Mouse (Mus musculus): ENCODE results near the gene Ptpn6. TPM values are rescaled to one million over a fixed set of nuclear protein-coding genes. Genes with fewer than 3 reads are reported as not detected.

The Ptpn6 gene
- 9.2 and 13.9 TPM in 2 replicates for polyA plus RNA-seq (2015; fragmentation: Nextera tagmentation; extraction: Ambion mirVana)

DNA sequence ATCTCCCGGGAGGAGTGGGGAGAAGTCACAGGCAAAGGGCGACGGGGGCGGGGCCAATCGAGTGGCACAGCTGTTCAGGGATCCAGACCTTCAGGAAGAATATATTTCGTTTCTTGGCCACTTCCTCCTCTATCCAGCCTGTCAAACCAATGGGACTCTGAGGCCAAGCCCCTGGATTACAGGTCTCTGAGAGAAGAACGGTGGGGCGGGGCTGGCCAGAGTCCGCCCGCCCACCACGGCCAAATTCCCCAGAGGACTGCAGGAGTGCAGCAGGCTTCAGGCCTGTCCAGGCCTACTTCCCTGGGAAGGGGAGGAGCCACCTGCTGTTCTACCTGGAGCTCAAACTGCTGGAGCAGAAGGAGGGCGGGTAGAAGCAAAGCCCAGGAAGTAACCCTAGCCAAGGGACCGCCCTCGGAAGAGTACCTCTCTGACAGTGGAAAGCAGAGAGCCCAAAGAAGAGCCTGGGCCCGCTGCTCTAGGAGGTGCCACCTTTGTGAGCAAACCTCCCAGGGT is at the start of gene Ptpn6:
Gene Ptpn6, minus strand, starts transcription at position 204 of the 513 bp plus-strand sequence.
- Histone ChIP-seq H3K27me3 (no peaks in the 10 kb centered on the region), H3K36me3 (peaks cover 20% of the 10 kb centered on the region), H3K9ac (peak within 1 kb of the TSS; percentile 51; the same call in 1 of the 2 replicates), H3K4me1 (peaks cover 28% of the 10 kb centered on the region), H3K27ac (peak within 1 kb of the TSS; percentile 55), H3K9me3 (no peaks in the 10 kb centered on the region), H3K4me3 (no peak within 1 kb of the TSS), H3K4me2 (peak within 1 kb of the TSS; percentile 78)
- ATAC-seq (ENCODE audit: insufficient number of reproducible peaks, insufficient read depth, low FRiP score, low TSS enrichment, low read depth), result peak; percentile 27; the same call in 1 of the 2 replicates
- WGBS, result 22% methylated on average over 15 of the region's 15 CpGs

DNA sequence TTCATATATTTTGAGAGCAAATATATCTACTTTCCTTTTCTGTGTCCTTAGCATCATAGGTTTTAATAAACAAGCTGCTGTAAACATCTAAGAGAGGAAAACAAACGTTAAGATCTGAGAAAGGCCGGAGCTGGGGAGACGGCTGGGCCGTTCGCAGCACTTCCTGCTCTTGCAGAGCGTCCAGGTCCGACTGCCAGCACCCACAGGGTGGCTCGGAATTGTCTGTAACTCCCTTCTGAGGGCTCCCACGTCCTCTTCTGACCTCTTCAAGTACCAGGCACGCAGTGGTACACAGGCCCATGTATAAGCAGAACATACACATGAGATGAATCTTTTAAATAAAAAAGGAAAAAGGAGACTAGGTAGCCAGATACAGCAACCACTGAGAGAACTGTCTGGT is 49.2 kb upstream of the Ptpn6 start:
- peaks cover 9% of the 10 kb centered on the region; the same call in 1 of the 2 replicates for H3K4me1 ChIP-seq
- no peak overlapping the region for H3K9ac ChIP-seq
- no peaks in the 10 kb centered on the region for H3K27me3 ChIP-seq
- H3K27ac ChIP-seq, result no peak overlapping the region
- 81% methylated on average over 10 of the region's 10 CpGs for WGBS
- ATAC-seq (ENCODE audit: insufficient number of reproducible peaks, insufficient read depth, low FRiP score, low TSS enrichment, low read depth), result no peak
- no peaks in the 10 kb centered on the region for H3K36me3 ChIP-seq
- H3K9me3 ChIP-seq, result no peaks in the 10 kb centered on the region
- no peak overlapping the region for H3K4me2 ChIP-seq
- no peak overlapping the region for H3K4me3 ChIP-seq

DNA sequence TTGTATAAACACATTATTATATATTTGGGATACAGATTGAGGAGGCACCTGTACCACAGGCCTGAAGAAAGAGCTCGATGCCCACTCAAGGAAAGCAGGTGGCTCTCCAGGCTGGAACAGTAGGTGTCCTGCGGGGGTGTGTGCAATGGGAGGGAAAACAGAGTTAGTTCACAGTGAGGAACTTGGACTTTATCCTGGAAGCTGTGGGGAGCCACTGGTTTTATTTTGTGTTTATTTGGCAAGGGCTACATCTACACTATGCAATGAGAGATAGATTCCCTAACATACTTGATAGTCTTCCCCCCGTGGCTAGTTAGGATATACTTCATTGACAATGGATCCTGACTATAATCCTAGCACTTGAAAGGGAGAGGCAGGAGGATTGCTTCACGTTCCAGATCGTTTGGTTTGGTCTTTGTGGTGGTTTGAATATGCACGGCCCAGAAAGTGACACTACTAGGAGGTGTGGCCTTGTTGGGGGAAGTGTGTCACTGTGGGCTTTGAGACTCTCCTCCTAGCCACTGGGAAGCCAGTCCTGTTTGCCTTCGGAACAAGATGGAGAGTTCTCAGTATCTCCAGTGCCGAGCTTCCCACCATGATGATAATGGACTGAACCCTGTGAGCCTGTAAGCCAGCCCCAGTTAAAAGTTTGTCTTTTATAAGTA is 48.4 kb upstream of the Ptpn6 start:
- no peak overlapping the region for H3K4me2 ChIP-seq
- H3K4me3 ChIP-seq, result no peak overlapping the region
- 56% methylated on average over 8 of the region's 8 CpGs for WGBS
- no peak overlapping the region for H3K27ac ChIP-seq
- no peaks in the 10 kb centered on the region for H3K9me3 ChIP-seq
- no peak overlapping the region for H3K9ac ChIP-seq
- ATAC-seq (ENCODE audit: insufficient number of reproducible peaks, insufficient read depth, low FRiP score, low TSS enrichment, low read depth), result no peak
- no peaks in the 10 kb centered on the region for H3K27me3 ChIP-seq
- peaks cover 15% of the 10 kb centered on the region for H3K4me1 ChIP-seq
- H3K36me3 ChIP-seq, result no peaks in the 10 kb centered on the region

DNA sequence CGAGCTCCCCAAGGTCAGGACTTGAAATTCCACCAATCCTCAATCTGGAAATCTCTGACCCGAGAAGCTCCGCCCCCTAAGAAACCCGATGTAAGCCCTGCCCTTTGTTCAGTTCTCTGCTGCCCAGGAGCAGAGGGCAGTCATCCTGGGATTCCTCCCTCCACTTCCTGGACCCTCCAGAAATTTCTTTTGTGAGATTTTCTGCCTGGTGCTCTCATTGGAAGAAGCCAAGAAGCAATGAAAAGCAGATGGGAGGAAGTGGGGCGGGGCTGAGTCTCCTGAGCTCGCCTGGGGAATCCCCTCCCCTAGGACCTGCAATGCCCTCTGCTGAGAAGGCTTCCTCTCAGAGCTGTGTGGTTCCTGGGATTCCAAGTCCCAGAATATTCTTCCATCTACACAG is 43.9 kb upstream of the Ptpn6 start:
- Histone ChIP-seq H3K27me3 (peaks cover 14% of the 10 kb centered on the region), H3K4me3 (no peak overlapping the region), H3K36me3 (no peaks in the 10 kb centered on the region), H3K4me2 (peak overlapping the region; percentile 43), H3K4me1 (peaks cover 23% of the 10 kb centered on the region), H3K27ac (peak overlapping the region; percentile 70), H3K9me3 (no peaks in the 10 kb centered on the region), H3K9ac (peak overlapping the region; percentile 28; the same call in 1 of the 2 replicates)
- WGBS, result 11% methylated on average over 6 of the region's 6 CpGs
- no peak; the same call in 1 of the 2 replicates for ATAC-seq (ENCODE audit: insufficient number of reproducible peaks, insufficient read depth, low FRiP score, low TSS enrichment, low read depth)

DNA sequence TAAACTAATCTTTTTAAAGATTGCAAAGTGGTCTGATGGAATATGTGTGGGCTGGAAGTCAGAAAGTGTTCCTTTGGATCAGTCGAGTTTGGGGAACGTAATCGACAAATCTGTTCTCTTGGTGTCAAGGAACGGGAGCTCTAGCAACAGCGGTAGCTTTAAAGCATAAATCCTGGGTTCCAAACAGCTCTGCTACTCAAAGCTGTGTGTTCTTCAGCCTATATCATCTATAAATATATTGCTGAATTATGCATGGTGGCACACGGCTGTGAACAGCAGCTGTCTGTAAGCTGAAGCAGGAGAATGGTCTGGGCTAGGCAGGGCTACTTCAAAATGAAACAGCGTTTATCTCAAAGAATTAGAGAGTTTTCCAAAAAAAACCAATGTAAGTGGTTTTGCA is 42.4 kb upstream of the Ptpn6 start:
- Histone ChIP-seq H3K27ac (no peak overlapping the region), H3K9me3 (no peaks in the 10 kb centered on the region), H3K27me3 (peaks cover 14% of the 10 kb centered on the region), H3K36me3 (no peaks in the 10 kb centered on the region), H3K4me3 (no peak overlapping the region), H3K4me2 (no peak overlapping the region), H3K4me1 (peaks cover 23% of the 10 kb centered on the region), H3K9ac (no peak overlapping the region)
- 83% methylated on average over 7 of the region's 7 CpGs for WGBS
- no peak for ATAC-seq (ENCODE audit: insufficient number of reproducible peaks, insufficient read depth, low FRiP score, low TSS enrichment, low read depth)

DNA sequence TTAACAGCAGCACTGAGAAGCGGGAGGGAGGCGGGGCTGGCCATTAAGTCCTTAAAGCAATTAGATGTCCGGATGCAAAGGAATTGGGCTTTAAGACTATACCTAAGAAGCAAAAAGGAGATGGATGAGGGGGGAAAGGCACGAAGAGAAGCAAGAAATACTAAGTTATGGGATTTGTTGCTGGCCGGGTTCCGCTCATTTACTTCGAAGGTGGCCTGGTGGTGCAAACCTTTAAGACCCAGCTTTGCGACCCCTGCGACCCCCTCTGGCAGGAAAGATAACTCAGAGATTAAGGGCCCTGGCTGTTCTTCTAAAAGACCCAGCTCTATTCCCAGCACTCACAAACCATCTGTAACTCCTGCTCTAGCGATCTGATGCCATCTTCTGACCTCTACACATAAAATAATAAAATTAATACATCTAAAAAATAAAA is 41.5 kb upstream of the Ptpn6 start:
- Histone ChIP-seq H3K4me3 (peak overlapping the region; percentile 40), H3K27ac (peak overlapping the region; percentile 28; the same call in 1 of the 2 replicates), H3K36me3 (no peaks in the 10 kb centered on the region), H3K9ac (peak overlapping the region; percentile 58), H3K4me1 (peaks cover 23% of the 10 kb centered on the region), H3K27me3 (peaks cover 14% of the 10 kb centered on the region), H3K9me3 (no peaks in the 10 kb centered on the region), H3K4me2 (peak overlapping the region; percentile 69)
- WGBS, result 6% methylated on average over 10 of the region's 10 CpGs
- no peak for ATAC-seq (ENCODE audit: insufficient number of reproducible peaks, insufficient read depth, low FRiP score, low TSS enrichment, low read depth)

DNA sequence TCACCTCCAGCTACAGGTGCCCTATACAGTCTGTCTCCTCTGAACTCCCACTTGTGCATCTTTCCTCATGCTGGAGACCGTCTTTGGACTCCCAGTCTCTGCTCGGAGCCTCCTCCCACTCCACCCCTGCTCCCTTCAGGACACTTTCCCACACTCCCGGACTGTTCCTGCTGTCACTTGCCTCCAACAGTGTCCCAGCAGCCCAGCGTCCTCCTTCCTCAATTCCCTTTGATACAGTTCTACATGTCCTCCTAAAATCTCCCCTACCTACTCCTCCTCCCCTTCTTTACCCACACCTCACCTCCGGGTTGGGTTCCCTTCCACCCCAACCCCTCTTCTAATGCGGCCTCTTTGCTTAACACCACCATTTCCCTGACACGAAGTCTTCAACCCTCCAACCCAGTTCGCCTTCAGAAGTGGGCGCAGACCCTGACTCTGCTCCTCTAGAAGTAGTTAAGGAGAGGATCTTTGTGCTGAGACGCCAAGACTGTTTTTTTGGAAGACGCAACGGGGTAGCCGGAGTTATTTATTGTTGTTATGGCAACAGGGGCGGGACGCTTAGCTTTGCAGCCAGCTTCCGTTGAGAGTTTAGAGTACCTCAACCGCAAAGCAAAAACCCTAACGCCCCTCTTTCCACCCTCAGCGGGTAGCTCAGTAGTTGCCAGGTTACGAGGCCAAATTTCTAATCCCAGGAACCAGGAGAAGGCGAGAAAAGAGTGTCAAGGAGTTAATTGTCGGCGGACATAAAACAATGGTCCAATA is 40.9 kb upstream of the Ptpn6 start, which contains the start of gene Lrrc23:
Gene Lrrc23, minus strand, starts transcription at position 506 of the 762 bp plus-strand sequence.
- H3K9ac ChIP-seq, result peak within 1 kb of the TSS; percentile 58
- ATAC-seq (ENCODE audit: insufficient number of reproducible peaks, insufficient read depth, low FRiP score, low TSS enrichment, low read depth), result peak; percentile 46; the same call in 1 of the 2 replicates
- peak within 1 kb of the TSS; percentile 28; the same call in 1 of the 2 replicates for H3K27ac ChIP-seq

DNA sequence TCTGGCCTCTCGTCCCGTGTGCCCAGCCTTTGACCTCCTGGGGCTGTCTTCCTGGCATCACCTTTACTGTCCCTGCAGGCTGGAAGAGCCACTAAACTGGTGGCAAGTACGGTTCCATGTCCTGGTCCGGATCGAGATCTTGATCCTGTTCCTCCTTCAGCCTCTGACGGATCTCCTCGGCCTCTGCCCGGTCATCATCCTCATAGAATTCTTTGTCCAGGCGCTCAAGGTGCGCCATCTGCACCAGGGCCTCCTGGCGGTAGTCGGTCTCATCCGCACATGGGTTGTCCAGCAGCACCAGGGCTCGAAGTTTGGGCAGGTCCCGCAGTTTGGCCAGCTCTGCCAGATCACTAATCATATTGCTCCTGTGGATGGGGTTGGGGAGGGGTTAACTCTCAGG is 32.0 kb upstream of the Ptpn6 start:
- no peak overlapping the region for H3K4me3 ChIP-seq

More for the DNA sequence above, 40.9 kb upstream of the Ptpn6 start, which contains the start of gene Lrrc23:
- Histone ChIP-seq H3K4me3 (peak within 1 kb of the TSS; percentile 40), H3K4me1 (peaks cover 23% of the 10 kb centered on the region), H3K4me2 (peak within 1 kb of the TSS; percentile 69), H3K27me3 (peaks cover 14% of the 10 kb centered on the region), H3K36me3 (no peaks in the 10 kb centered on the region), H3K9me3 (no peaks in the 10 kb centered on the region)
- 3% methylated on average over 23 of the region's 23 CpGs for WGBS

DNA sequence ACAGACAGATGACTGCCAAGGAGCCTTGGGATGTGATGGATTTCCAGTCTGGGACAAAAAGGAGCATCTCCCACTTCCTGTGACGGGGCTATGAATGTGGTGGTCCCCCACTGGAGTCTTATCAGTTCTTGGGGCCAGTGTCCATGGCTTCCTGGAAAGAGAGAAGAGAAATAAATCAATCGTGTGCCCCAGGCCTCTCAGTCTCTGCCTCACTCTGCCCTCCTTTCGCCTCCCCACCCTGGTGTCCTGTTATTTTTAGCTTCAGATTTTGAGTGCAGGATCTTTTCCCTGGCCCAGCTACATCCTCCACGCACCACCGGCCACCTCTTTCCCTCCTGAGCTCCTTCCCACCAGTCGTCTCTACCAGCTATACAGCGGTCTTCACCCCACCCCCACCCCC is 31.5 kb upstream of the Ptpn6 start:
- Histone ChIP-seq H3K9me3 (no peaks in the 10 kb centered on the region), H3K9ac (peak overlapping the region; percentile 77), H3K4me2 (peak overlapping the region; percentile 92), H3K4me1 (peaks cover 30% of the 10 kb centered on the region), H3K4me3 (peak overlapping the region; percentile 61), H3K27ac (no peak overlapping the region), H3K27me3 (peaks cover 16% of the 10 kb centered on the region), H3K36me3 (0 out of 2 replicates have a peak, but pooled peaks cover 4% of the 10 kb centered on the region)
- 60% methylated on average over 7 of the region's 7 CpGs for WGBS
- ATAC-seq (ENCODE audit: insufficient number of reproducible peaks, insufficient read depth, low FRiP score, low TSS enrichment, low read depth), result no peak

More for the DNA sequence above, 32.0 kb upstream of the Ptpn6 start:
- Histone ChIP-seq H3K9me3 (no peaks in the 10 kb centered on the region), H3K27ac (no peak overlapping the region), H3K4me1 (peaks cover 30% of the 10 kb centered on the region), H3K36me3 (0 out of 2 replicates have a peak, but pooled peaks cover 4% of the 10 kb centered on the region), H3K27me3 (peaks cover 16% of the 10 kb centered on the region), H3K9ac (no peak overlapping the region), H3K4me2 (no peak overlapping the region)
- 90% methylated on average over 15 of the region's 15 CpGs for WGBS
- no peak for ATAC-seq (ENCODE audit: insufficient number of reproducible peaks, insufficient read depth, low FRiP score, low TSS enrichment, low read depth)

DNA sequence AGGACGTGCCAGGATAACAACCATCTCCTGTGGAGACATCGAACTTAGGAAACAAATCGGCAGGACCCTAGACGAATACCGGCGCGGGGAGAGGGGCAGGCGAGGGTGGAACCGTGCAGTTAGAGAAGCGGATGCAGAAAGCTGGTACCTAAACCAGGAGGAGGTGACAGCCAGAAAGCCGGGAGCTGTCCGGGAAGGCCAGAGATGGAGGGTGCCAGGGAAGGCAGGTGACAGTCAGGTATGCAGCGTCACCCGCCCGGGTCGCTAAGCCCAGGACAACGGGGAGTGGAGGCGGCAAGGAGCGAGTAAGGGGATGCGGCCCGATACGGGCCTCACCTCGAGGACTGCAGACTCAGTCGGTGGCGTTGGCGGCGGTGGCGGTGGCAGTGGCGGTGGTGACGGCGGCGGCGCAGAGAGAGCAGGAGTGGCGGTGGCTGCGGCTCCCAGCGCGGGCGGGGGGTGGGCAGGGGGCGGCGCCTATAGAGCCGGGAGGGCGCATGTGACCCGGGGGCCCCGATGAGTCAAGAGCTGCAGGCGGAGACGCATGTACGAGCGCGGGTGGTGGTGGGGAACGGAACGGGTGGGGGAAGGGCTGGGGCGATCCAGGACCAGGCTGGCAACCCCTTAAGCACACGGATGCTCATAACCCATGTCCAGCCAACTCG is 30.7 kb upstream of the Ptpn6 start, which contains the start of gene Eno2:
Gene Eno2, minus strand, starts transcription at position 573 of the 665 bp plus-strand sequence.
- WGBS, result under 1% methylated on average over 53 of the region's 54 CpGs
- Histone ChIP-seq H3K4me1 (peaks cover 30% of the 10 kb centered on the region), H3K9ac (peak within 1 kb of the TSS; percentile 77), H3K4me2 (peak within 1 kb of the TSS; percentile 92), H3K27ac (no peak within 1 kb of the TSS), H3K36me3 (0 out of 2 replicates have a peak, but pooled peaks cover 4% of the 10 kb centered on the region), H3K4me3 (peak within 1 kb of the TSS; percentile 61), H3K27me3 (peaks cover 16% of the 10 kb centered on the region), H3K9me3 (no peaks in the 10 kb centered on the region)
- ATAC-seq (ENCODE audit: insufficient number of reproducible peaks, insufficient read depth, low FRiP score, low TSS enrichment, low read depth), result peak; percentile 67; the same call in 1 of the 2 replicates

DNA sequence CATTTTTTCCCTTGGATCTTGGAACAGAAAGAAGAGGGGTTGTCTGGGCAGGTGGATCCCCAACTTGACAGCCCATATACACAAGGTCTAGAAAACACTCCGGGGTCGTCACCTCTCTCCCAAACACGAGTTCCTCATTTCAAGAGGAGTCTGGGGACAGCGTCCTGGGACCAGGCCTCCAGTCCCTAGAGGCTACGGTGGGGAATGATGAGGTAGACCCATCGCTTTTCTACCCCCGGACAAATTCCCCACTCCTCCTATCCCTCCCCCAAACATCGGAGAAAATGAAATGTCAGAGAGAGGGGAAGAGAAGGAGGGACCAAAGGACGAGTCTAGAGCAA is 30.2 kb upstream of the Ptpn6 start:
- peak overlapping the region; percentile 77 for H3K9ac ChIP-seq
- WGBS, result 4% methylated on average over 9 of the region's 9 CpGs

More for the DNA sequence above, 30.2 kb upstream of the Ptpn6 start:
- peaks cover 30% of the 10 kb centered on the region for H3K4me1 ChIP-seq
- 0 out of 2 replicates have a peak, but pooled peaks cover 4% of the 10 kb centered on the region for H3K36me3 ChIP-seq
- peaks cover 16% of the 10 kb centered on the region for H3K27me3 ChIP-seq
- ATAC-seq (ENCODE audit: insufficient number of reproducible peaks, insufficient read depth, low FRiP score, low TSS enrichment, low read depth), result no peak
- H3K9me3 ChIP-seq, result no peaks in the 10 kb centered on the region
- H3K4me3 ChIP-seq, result peak overlapping the region; percentile 61
- H3K27ac ChIP-seq, result no peak overlapping the region
- peak overlapping the region; percentile 92 for H3K4me2 ChIP-seq

All from embryonic facial prominence, embryonic 13.5 days (tissue).